Mouse (Mus musculus): ENCODE measurements at regions not wholly inside any gene's neighbourhood (a gene's known extent, or its start where the extent isn't known, plus 50 kb on each side); places are given as distances from the start of the nearest gene placed in this dataset.
"Not testable (repeated sequence)": the region's sequence is repeated elsewhere in the genome, so short reads cannot be mapped to it uniquely, and the experiment has no call there.

GRCm38 (mm10) chr13:57032871-57033270, 137.1 kb upstream of the Trpc7 start:
- no peak overlapping the region for H3K4me3 ChIP-seq (ENCODE audit: low read depth, low read length)
- H3K36me3 ChIP-seq (replicated peaks; ENCODE audit: control insufficient read depth, insufficient read depth, low read depth, low read length), result no peaks in the 10 kb centered on the region
- 59% methylated on average over 4 of the region's 4 CpGs for WGBS
- H3K4me1 ChIP-seq (ENCODE audit: control insufficient read depth, insufficient read depth, low read length), result no peaks in the 10 kb centered on the region
- no peak overlapping the region for H3K4me2 ChIP-seq (ENCODE audit: low read depth, low read length)
- H3K9ac ChIP-seq (replicated peaks; ENCODE audit: low read length), result no peak overlapping the region
- H3K27me3 ChIP-seq (ENCODE audit: control insufficient read depth, insufficient read depth, low read length), result no peaks in the 10 kb centered on the region
- no peak overlapping the region for H3K27ac ChIP-seq (replicated peaks; ENCODE audit: low read depth, low read length)
- no peaks in the 10 kb centered on the region for H3K9me3 ChIP-seq (replicated peaks; ENCODE audit: control insufficient read depth, low read length)
- DNase-seq (ENCODE audit: low spot score) (no peak), ATAC-seq (replicated peaks; ENCODE audit: insufficient number of reproducible peaks, low FRiP score, low TSS enrichment, low read depth) (no peak)

GRCm38 (mm10) chr13:57017553-57018341, 122.0 kb upstream of the Trpc7 start:
- Histone ChIP-seq H3K9me3 (replicated peaks; ENCODE audit: control insufficient read depth, low read length) (no peaks in the 10 kb centered on the region), H3K9ac (replicated peaks; ENCODE audit: low read length) (no peak overlapping the region), H3K36me3 (replicated peaks; ENCODE audit: control insufficient read depth, insufficient read depth, low read depth, low read length) (no peaks in the 10 kb centered on the region), H3K4me1 (ENCODE audit: control insufficient read depth, insufficient read depth, low read length) (no peaks in the 10 kb centered on the region), H3K27ac (replicated peaks; ENCODE audit: low read depth, low read length) (no peak overlapping the region), H3K4me3 (ENCODE audit: low read depth, low read length) (no peak overlapping the region), H3K4me2 (ENCODE audit: low read depth, low read length) (no peak overlapping the region), H3K27me3 (ENCODE audit: control insufficient read depth, insufficient read depth, low read length) (no peaks in the 10 kb centered on the region)
- 63% methylated on average over 11 of the region's 11 CpGs for WGBS
- DNase-seq (ENCODE audit: low spot score), result peak; percentile 11
- ATAC-seq (replicated peaks; ENCODE audit: insufficient number of reproducible peaks, low FRiP score, low TSS enrichment, low read depth), result no peak

GRCm38 (mm10) chr13:57016465-57017272, 120.9 kb upstream of the Trpc7 start:
- no peaks in the 10 kb centered on the region for H3K36me3 ChIP-seq (replicated peaks; ENCODE audit: control insufficient read depth, insufficient read depth, low read depth, low read length)
- H3K4me1 ChIP-seq (ENCODE audit: control insufficient read depth, insufficient read depth, low read length), result no peaks in the 10 kb centered on the region
- H3K27ac ChIP-seq (replicated peaks; ENCODE audit: low read depth, low read length), result no peak overlapping the region
- H3K4me3 ChIP-seq (ENCODE audit: low read depth, low read length), result no peak overlapping the region
- no peak overlapping the region for H3K4me2 ChIP-seq (ENCODE audit: low read depth, low read length)
- ATAC-seq (replicated peaks; ENCODE audit: insufficient number of reproducible peaks, low FRiP score, low TSS enrichment, low read depth) (no peak), DNase-seq (ENCODE audit: low spot score) (peak; percentile 17)
- no peak overlapping the region for H3K9ac ChIP-seq (replicated peaks; ENCODE audit: low read length)
- H3K27me3 ChIP-seq (ENCODE audit: control insufficient read depth, insufficient read depth, low read length), result no peaks in the 10 kb centered on the region
- H3K9me3 ChIP-seq (replicated peaks; ENCODE audit: control insufficient read depth, low read length), result no peaks in the 10 kb centered on the region
- 46% methylated on average over 13 of the region's 13 CpGs for WGBS

- H3K36me3 ChIP-seq (replicated peaks; ENCODE audit: control insufficient read depth, insufficient read depth, low read depth, low read length); DNase-seq (ENCODE audit: low spot score); H3K27me3 ChIP-seq (ENCODE audit: control insufficient read depth, insufficient read depth, low read length); H3K9ac ChIP-seq (replicated peaks; ENCODE audit: low read length); H3K9me3 ChIP-seq (replicated peaks; ENCODE audit: control insufficient read depth, low read length); H3K4me3 ChIP-seq (ENCODE audit: low read depth, low read length); ATAC-seq (replicated peaks; ENCODE audit: insufficient number of reproducible peaks, low FRiP score, low TSS enrichment, low read depth); H3K4me2 ChIP-seq (ENCODE audit: low read depth, low read length); H3K4me1 ChIP-seq (ENCODE audit: control insufficient read depth, insufficient read depth, low read length); H3K27ac ChIP-seq (replicated peaks; ENCODE audit: low read depth, low read length): not testable (repeated sequence)
- 88% methylated on average over 8 of the region's 8 CpGs for WGBS
Measured at GRCm38 (mm10) chr13:57007236-57007635, 111.4 kb upstream of the Trpc7 start.

- peak; percentile 9 for DNase-seq (ENCODE audit: low spot score)
- Histone ChIP-seq H3K4me3 (ENCODE audit: low read depth, low read length) (no peak overlapping the region), H3K36me3 (replicated peaks; ENCODE audit: control insufficient read depth, insufficient read depth, low read depth, low read length) (no peaks in the 10 kb centered on the region), H3K9ac (replicated peaks; ENCODE audit: low read length) (no peak overlapping the region), H3K4me1 (ENCODE audit: control insufficient read depth, insufficient read depth, low read length) (no peaks in the 10 kb centered on the region), H3K27ac (replicated peaks; ENCODE audit: low read depth, low read length) (no peak overlapping the region), H3K4me2 (ENCODE audit: low read depth, low read length) (no peak overlapping the region), H3K27me3 (ENCODE audit: control insufficient read depth, insufficient read depth, low read length) (no peaks in the 10 kb centered on the region), H3K9me3 (replicated peaks; ENCODE audit: control insufficient read depth, low read length) (no peaks in the 10 kb centered on the region)
- ATAC-seq (replicated peaks; ENCODE audit: insufficient number of reproducible peaks, low FRiP score, low TSS enrichment, low read depth), result no peak
- 29% methylated on average over 8 of the region's 8 CpGs for WGBS
Measured at GRCm38 (mm10) chr13:57003565-57004132, 107.9 kb upstream of the Trpc7 start.

GRCm38 (mm10) chr13:56992022-56992421, 96.2 kb upstream of the Trpc7 start:
- no peak overlapping the region for H3K27ac ChIP-seq (replicated peaks; ENCODE audit: low read depth, low read length)
- no peaks in the 10 kb centered on the region for H3K27me3 ChIP-seq (ENCODE audit: control insufficient read depth, insufficient read depth, low read length)
- no peaks in the 10 kb centered on the region for H3K36me3 ChIP-seq (replicated peaks; ENCODE audit: control insufficient read depth, insufficient read depth, low read depth, low read length)
- no peak for ATAC-seq (replicated peaks; ENCODE audit: insufficient number of reproducible peaks, low FRiP score, low TSS enrichment, low read depth)
- DNase-seq (ENCODE audit: low spot score), result peak; percentile 22
- no peaks in the 10 kb centered on the region for H3K9me3 ChIP-seq (replicated peaks; ENCODE audit: control insufficient read depth, low read length)
- H3K4me2 ChIP-seq (ENCODE audit: low read depth, low read length), result no peak overlapping the region
- H3K9ac ChIP-seq (replicated peaks; ENCODE audit: low read length), result no peak overlapping the region
- H3K4me1 ChIP-seq (ENCODE audit: control insufficient read depth, insufficient read depth, low read length), result no peaks in the 10 kb centered on the region
- H3K4me3 ChIP-seq (ENCODE audit: low read depth, low read length), result no peak overlapping the region

GRCm38 (mm10) chr13:56974063-56974462, 78.3 kb upstream of the Trpc7 start:
- Histone ChIP-seq H3K36me3 (replicated peaks; ENCODE audit: control insufficient read depth, insufficient read depth, low read depth, low read length) (no peaks in the 10 kb centered on the region), H3K4me2 (ENCODE audit: low read depth, low read length) (no peak overlapping the region), H3K4me1 (ENCODE audit: control insufficient read depth, insufficient read depth, low read length) (no peaks in the 10 kb centered on the region), H3K9me3 (replicated peaks; ENCODE audit: control insufficient read depth, low read length) (no peaks in the 10 kb centered on the region), H3K9ac (replicated peaks; ENCODE audit: low read length) (no peak overlapping the region), H3K27ac (replicated peaks; ENCODE audit: low read depth, low read length) (no peak overlapping the region), H3K27me3 (ENCODE audit: control insufficient read depth, insufficient read depth, low read length) (no peaks in the 10 kb centered on the region), H3K4me3 (ENCODE audit: low read depth, low read length) (no peak overlapping the region)
- WGBS, result 83% methylated on average over 3 of the region's 3 CpGs
- no peak for ATAC-seq (replicated peaks; ENCODE audit: insufficient number of reproducible peaks, low FRiP score, low TSS enrichment, low read depth)
- DNase-seq (ENCODE audit: low spot score), result no peak

- Histone ChIP-seq H3K4me3 (ENCODE audit: low read depth, low read length) (no peak overlapping the region), H3K9ac (replicated peaks; ENCODE audit: low read length) (no peak overlapping the region), H3K27me3 (ENCODE audit: control insufficient read depth, insufficient read depth, low read length) (no peaks in the 10 kb centered on the region), H3K9me3 (replicated peaks; ENCODE audit: control insufficient read depth, low read length) (no peaks in the 10 kb centered on the region), H3K27ac (replicated peaks; ENCODE audit: low read depth, low read length) (no peak overlapping the region), H3K4me1 (ENCODE audit: control insufficient read depth, insufficient read depth, low read length) (no peaks in the 10 kb centered on the region), H3K36me3 (replicated peaks; ENCODE audit: control insufficient read depth, insufficient read depth, low read depth, low read length) (no peaks in the 10 kb centered on the region), H3K4me2 (ENCODE audit: low read depth, low read length) (no peak overlapping the region)
- DNase-seq (ENCODE audit: low spot score) (peak; percentile 16), ATAC-seq (replicated peaks; ENCODE audit: insufficient number of reproducible peaks, low FRiP score, low TSS enrichment, low read depth) (no peak)
- 44% methylated on average over 5 of the region's 5 CpGs for WGBS
Measured at GRCm38 (mm10) chr13:56955358-56955757, 59.6 kb upstream of the Trpc7 start.
